Mouse (Mus musculus) liver, embryonic 15.5 days (tissue): Measurements from ENCODE around the gene Ube2t. TPM values are rescaled to one million over a fixed set of nuclear protein-coding genes. Genes with fewer than 3 reads are reported as not detected.

Experiments
- ATAC-seq: fragments of 200-750 bp; cut with Nextera tagmentation; 2 replicates; pipeline ENCODE4 v1.8.0; 2017; ENCODE audit warnings: moderate number of reproducible peaks, mild to moderate bottlenecking, moderate library complexity; ENCODE audit not compliant: insufficient read depth
- H3K27ac ChIP-seq: fragments of 300-500 bp; sonication (generic); replicated peaks from 2 replicates; pipeline ENCODE4 v1.5.1; 2015; ENCODE audit warnings: mild to moderate bottlenecking, inconsistent platforms
- H3K27me3 ChIP-seq: fragments of 300-500 bp; sonication (generic); 2 replicates; pipeline ENCODE4 v1.6.1; 2015; ENCODE audit warnings: mild to moderate bottlenecking, inconsistent platforms
- H3K36me3 ChIP-seq: fragments of 300-500 bp; sonication (generic); replicated peaks from 2 replicates; pipeline ENCODE4 v1.6.1; 2015; ENCODE audit warnings: moderate library complexity, mild to moderate bottlenecking, inconsistent platforms
- H3K4me1 ChIP-seq: fragments of 300-500 bp; sonication (generic); replicated peaks from 2 replicates; pipeline ENCODE4 v1.6.1; 2015; ENCODE audit warnings: inconsistent platforms
- H3K4me2 ChIP-seq: fragments of 300-500 bp; sonication (generic); 2 replicates; pipeline ENCODE4 v1.6.1; 2015; ENCODE audit warnings: moderate library complexity, mild to moderate bottlenecking, inconsistent platforms
- H3K4me3 ChIP-seq: fragments of 300-500 bp; sonication (generic); replicated peaks from 2 replicates; pipeline ENCODE4 v1.5.1; 2015; ENCODE audit warnings: mild to moderate bottlenecking, inconsistent platforms
- H3K9ac ChIP-seq: fragments of 300-500 bp; sonication (generic); 2 replicates; pipeline ENCODE4 v1.6.1; 2015; ENCODE audit warnings: moderate library complexity, mild to moderate bottlenecking, inconsistent platforms
- H3K9me3 ChIP-seq: fragments of 300-500 bp; sonication (generic); replicated peaks from 2 replicates; pipeline ENCODE4 v1.6.1; 2016; ENCODE audit warnings: inconsistent platforms
- WGBS: fragments of 180-500 bp; shearing (Covaris S2); methylation state at CpG from one replicate; pipeline ENCODE4 v1.1.7; 2015; ENCODE audit warnings: mixed read lengths; ENCODE audit not compliant: insufficient replicate concordance; 5-methylcytosine and 5-hydroxymethylcytosine counted together
- polyA plus RNA-seq: library from polyadenylated mRNA; unstranded; fragments of >200 nt; fragmentation: Nextera tagmentation; extraction: Ambion mirVana; gene quantifications from 2 replicates; pipeline ENCODE4 v1.2.1, GENCODE M21; 2015

Ube2t gene
- polyA plus RNA-seq, 1 experiment from 2014 or later: 32.5 TPM

DNA sequence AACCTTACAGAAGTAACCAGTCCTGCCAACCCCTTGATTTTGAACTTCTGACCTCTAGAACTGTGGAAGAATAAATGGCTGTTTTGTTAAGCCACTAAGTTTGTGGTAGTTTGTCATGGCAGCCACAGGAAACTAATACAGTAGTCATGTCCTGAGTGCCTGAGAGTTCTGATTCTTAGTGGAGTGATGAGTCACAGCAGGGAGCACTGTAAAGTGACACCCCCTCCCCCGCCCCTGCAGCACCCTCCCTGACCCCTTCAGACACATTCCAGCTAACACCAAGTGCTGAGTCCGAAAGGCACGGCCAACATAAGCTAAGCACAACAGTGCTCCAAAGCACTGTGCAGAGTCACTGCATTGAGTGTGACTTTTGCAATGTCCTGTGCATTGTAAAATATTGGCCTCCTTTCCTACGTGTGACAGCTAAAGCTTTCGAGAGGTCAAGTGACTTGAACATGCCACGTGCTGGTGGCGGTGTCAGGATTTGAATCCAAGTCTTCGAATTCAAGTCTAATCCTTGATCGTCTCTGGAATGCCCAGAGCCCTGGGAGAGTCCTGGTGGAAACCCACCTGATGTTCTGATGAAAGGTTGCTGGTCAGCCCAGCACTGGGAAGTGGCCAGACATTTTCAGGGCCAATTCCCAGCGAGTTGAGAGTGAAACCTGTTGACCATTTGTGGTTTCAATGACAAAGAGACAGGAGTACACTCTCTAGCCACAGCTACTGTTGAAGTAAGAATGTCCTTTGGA is 54.7 kb downstream of the Ube2t start:
- Histone ChIP-seq H3K27me3 (peaks cover 6% of the 10 kb centered on the region), H3K4me1 (no peaks in the 10 kb centered on the region), H3K36me3 (no peaks in the 10 kb centered on the region), H3K4me3 (no peak overlapping the region), H3K9me3 (no peaks in the 10 kb centered on the region), H3K9ac (no peak overlapping the region), H3K4me2 (no peak overlapping the region), H3K27ac (no peak overlapping the region)
- WGBS: 56% methylated on average over 10 of the region's 10 CpGs
- ATAC-seq: no peak

DNA sequence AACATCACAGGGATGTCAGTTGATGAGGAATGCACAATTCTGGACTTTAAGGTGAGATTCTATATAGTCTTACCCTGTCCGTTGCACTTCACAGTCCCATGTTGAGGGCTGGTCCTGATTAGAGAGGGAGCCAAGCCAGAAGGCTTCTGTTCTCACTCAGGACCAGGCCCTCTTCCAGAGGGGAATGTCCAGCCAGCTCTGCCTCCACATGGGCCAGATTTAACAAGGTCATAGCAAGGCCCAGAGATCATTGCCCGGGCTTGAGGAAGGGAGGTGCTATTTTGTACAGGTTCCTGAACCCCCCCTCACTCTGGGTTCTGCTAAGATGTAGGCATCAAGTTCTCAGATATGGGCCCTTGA is 55.3 kb downstream of the Ube2t start:
- Histone ChIP-seq H3K9ac (no peak overlapping the region), H3K4me3 (no peak overlapping the region), H3K9me3 (no peaks in the 10 kb centered on the region), H3K4me1 (no peaks in the 10 kb centered on the region), H3K27ac (no peak overlapping the region), H3K4me2 (no peak overlapping the region), H3K36me3 (no peaks in the 10 kb centered on the region), H3K27me3 (peaks cover 6% of the 10 kb centered on the region; the same call in 1 of the 2 replicates)
- 64% methylated on average over 2 of the region's 2 CpGs for WGBS
- ATAC-seq: no peak

DNA sequence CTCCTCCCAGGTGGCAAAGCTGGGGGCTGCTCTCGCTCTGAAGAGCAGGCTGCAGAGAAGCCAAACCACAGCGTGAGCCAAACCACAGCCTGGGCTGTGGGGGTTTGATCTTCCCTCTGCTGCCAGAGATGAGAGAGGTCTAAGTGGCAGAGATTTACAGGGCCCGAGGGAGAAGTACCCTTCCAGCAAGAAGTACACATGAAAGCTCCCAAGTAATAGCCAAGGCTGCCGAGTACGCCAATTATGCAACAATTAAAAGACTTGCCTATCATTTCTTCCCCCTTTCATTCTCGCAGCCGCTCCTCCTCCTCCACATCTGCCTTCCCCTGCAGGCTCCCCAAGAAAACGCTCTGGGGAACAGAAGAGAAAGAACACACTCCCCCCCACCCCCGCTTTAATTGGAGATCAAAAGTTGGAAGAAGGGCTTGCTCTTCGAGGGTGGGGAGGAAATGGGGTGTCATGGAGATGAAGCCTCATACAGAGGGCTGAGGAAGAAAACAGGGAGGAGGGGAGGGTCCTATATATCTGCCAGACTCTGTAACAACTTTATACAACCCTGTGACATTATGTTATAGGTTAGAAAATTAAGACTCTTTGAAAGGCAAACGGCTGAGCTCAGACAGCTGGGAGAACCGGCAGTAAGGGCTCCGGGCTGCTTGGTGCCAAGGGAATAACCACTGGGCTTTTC is 56.9 kb downstream of the Ube2t start:
- Histone ChIP-seq H3K9ac (no peak overlapping the region), H3K27ac (no peak overlapping the region), H3K4me2 (no peak overlapping the region), H3K9me3 (no peaks in the 10 kb centered on the region), H3K36me3 (no peaks in the 10 kb centered on the region), H3K4me1 (no peaks in the 10 kb centered on the region), H3K4me3 (no peak overlapping the region), H3K27me3 (peaks cover 6% of the 10 kb centered on the region; the same call in 1 of the 2 replicates)
- ATAC-seq: no peak
- 20% methylated on average over 13 of the region's 13 CpGs for WGBS

DNA sequence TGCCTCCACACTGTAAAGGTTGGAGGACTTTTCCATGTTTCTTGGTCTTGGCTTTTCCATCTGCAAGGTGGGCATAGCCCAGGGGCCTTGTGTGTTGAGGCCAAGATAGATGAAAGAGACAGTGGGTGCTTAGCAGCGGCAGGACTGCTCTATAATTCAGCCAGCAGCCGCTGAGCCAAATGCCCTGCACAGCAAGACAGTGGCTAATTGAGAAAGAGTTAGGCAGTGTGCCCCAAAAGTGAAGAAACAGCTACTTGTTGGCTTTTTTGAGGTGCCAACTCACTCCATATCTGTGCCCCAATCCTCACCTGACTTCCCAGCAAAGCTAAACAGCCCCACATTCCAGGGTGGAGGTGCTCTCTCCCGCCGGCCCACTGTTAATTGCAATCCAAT is 57.4 kb downstream of the Ube2t start:
- Histone ChIP-seq H3K36me3 (no peaks in the 10 kb centered on the region), H3K9me3 (no peaks in the 10 kb centered on the region), H3K4me1 (no peaks in the 10 kb centered on the region), H3K9ac (no peak overlapping the region), H3K4me2 (no peak overlapping the region), H3K27me3 (peaks cover under 1% of the 10 kb centered on the region; the same call in 1 of the 2 replicates), H3K27ac (no peak overlapping the region), H3K4me3 (no peak overlapping the region)
- no peak for ATAC-seq
- WGBS: 63% methylated on average over 4 of the region's 4 CpGs

DNA sequence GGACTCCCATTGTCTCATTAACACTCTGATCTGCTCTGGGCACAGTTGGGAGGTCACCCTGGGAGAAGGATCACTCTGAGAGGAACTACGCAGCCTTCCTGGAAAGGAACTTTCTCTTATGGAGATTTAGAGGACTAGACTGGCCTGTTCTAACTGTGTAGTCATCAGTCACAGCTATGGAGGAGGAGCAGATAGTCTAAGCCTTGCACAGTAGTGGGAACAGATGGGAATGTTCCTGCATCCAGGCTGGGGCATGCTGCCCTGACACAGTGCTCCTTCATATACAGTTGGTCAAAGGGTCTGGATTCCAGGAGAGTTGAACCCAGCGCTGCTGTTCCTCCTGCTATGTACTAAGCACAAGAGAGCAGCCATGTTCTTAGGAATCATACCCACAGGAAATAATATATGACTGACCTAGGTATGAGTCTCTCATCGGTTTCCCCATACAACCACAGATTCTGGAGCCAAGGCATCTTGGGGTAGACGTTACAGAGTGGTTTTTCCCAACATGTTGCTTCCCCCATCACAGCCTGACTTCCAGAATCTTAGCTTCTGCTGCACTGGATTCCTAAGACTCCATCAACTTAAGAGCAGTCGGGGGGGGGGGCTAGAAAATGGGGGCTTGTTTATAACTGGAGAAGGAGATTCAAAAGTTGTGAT is 58.0 kb downstream of the Ube2t start:
- Histone ChIP-seq H3K27me3 (no peaks in the 10 kb centered on the region; the same call in 1 of the 2 replicates), H3K9me3 (no peaks in the 10 kb centered on the region), H3K4me3 (no peak overlapping the region), H3K36me3 (no peaks in the 10 kb centered on the region), H3K9ac (no peak overlapping the region), H3K4me2 (no peak overlapping the region), H3K4me1 (no peaks in the 10 kb centered on the region), H3K27ac (no peak overlapping the region)
- WGBS: 56% methylated on average over 5 of the region's 5 CpGs
- no peak for ATAC-seq

DNA sequence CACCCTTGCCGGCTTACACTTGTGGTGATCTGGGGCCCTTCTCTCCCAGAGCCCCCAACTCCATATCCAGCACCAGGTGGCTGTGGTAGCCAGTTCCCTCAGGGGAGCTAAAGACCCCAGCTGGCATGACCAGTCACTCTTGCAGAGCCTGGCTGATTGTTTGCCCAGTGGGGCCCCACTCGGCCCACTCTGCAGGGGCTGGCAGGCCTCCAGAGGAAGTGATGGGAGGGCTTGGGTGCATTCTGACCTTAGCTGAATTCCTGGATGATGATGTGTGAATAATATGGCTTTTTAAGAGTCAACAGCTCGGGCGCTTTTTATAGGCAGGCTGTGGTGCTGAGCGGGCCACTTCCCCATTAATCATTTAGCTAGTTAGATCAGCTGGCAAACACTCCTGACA is 58.6 kb downstream of the Ube2t start:
- Histone ChIP-seq H3K27me3 (no peaks in the 10 kb centered on the region; the same call in 1 of the 2 replicates), H3K9ac (no peak overlapping the region), H3K27ac (no peak overlapping the region), H3K9me3 (no peaks in the 10 kb centered on the region), H3K4me1 (no peaks in the 10 kb centered on the region), H3K4me3 (no peak overlapping the region), H3K4me2 (no peak overlapping the region), H3K36me3 (no peaks in the 10 kb centered on the region)
- whole genome bisulfite sequencing: 19% methylated on average over 5 of the region's 5 CpGs
- no peak for ATAC-seq

DNA sequence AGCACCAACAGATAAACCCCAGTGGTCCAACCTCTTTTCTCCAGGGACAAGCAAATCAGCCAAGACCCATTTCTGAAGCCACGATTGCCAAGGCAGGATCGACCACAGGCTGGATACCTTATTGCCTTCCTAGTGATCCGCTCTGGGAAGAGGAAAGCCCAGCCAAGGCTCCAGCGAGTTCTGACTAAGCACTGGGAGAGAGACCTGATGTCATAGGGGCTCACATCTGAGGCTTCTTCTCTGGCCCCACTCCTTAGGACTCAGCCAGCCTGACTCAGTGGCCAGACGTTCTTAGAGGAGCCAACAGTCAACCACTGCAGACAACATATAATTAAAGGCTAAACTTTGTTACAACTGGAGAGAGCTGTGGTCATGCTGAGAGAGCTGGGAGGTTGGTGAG is 59.6 kb downstream of the Ube2t start:
- WGBS: 64% methylated on average over 5 of the region's 5 CpGs
- no peak overlapping the region for H3K4me2 ChIP-seq
- no peak overlapping the region for H3K27ac ChIP-seq
- no peaks in the 10 kb centered on the region for H3K4me1 ChIP-seq
- H3K36me3 ChIP-seq: no peaks in the 10 kb centered on the region
- H3K27me3 ChIP-seq: no peaks in the 10 kb centered on the region; the same call in 1 of the 2 replicates
- no peak overlapping the region for H3K9ac ChIP-seq
- ATAC-seq: no peak
- H3K4me3 ChIP-seq: no peak overlapping the region
- no peaks in the 10 kb centered on the region for H3K9me3 ChIP-seq

DNA sequence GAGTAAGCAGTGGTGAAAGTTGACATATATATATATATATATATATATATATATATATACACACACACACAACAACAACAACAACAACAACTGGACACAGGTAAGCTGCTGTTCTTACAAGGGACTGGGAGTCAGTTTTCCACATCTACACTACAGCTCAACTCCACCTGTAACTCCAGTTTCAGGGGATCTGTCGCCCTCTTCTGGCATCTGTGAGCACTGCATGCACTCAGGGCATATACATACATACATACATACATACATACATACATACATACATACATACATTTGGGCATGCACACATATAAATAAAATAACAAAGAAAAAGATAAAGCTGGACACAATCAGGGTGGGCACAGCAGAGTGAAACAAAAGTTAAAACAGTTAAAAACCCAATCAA is 61.2 kb downstream of the Ube2t start:
- ATAC-seq: no peak
- Histone ChIP-seq H3K9ac (no peak overlapping the region), H3K36me3 (no peaks in the 10 kb centered on the region), H3K4me1 (no peaks in the 10 kb centered on the region), H3K4me3 (no peak overlapping the region), H3K27me3 (no peaks in the 10 kb centered on the region), H3K4me2 (no peak overlapping the region), H3K27ac (no peak overlapping the region), H3K9me3 (no peaks in the 10 kb centered on the region)
- WGBS: 41% methylated on average over 1 of the region's 1 CpGs

Other genes starting within 250 kb of the Ube2t start
- gene Ppp1r12b, start 6.6 kb upstream of the Ube2t start, polyA plus RNA-seq: 2.3 and 2.5 TPM in 2 replicates
- 0.18 and 0.25 TPM in 2 replicates for gene Lgr6, start 142.7 kb downstream of the Ube2t start, polyA plus RNA-seq
- 10.7 and 10.9 TPM in 2 replicates for gene Ptpn7, start 170.1 kb downstream of the Ube2t start, polyA plus RNA-seq
- gene Arl8a, start 184.3 kb downstream of the Ube2t start, polyA plus RNA-seq: 11.2 and 12.4 TPM in 2 replicates
- gene Gpr37l1, start 205.1 kb downstream of the Ube2t start, polyA plus RNA-seq: not detected in 2 replicates